Mouse (Mus musculus): ENCODE measurements around the gene Eng. TPM values are rescaled to one million over a fixed set of nuclear protein-coding genes. Genes with fewer than 3 reads are reported as not detected.

Gene Eng
- polyA plus RNA-seq, 1 experiment from 2014 or later: 23.8 TPM

GRCm38 (mm10) chr2:32644799-32645475 is 1.5 kb upstream of the Eng start:
- no peak overlapping the region for H3K4me2 ChIP-seq (ENCODE audit: low read length)
- no peaks in the 10 kb centered on the region for H3K36me3 ChIP-seq (ENCODE audit: control insufficient read depth, insufficient read depth, low read length)
- WGBS: 80% methylated on average over 8 of the region's 8 CpGs
- no peak overlapping the region for H3K9ac ChIP-seq (replicated peaks; ENCODE audit: low read length)
- H3K27ac ChIP-seq (replicated peaks; ENCODE audit: low read depth, low read length): no peak overlapping the region
- H3K9me3 ChIP-seq (ENCODE audit: control insufficient read depth, low read length): no peaks in the 10 kb centered on the region
- DNase-seq (no peak), ATAC-seq (ENCODE audit: low FRiP score, low TSS enrichment) (no peak)
- no peaks in the 10 kb centered on the region for H3K4me1 ChIP-seq (ENCODE audit: control insufficient read depth, insufficient read depth, low read length)
- H3K4me3 ChIP-seq (replicated peaks; ENCODE audit: low read depth, low read length): no peak overlapping the region
- H3K27me3 ChIP-seq (ENCODE audit: control insufficient read depth, insufficient read depth, low read length): no peaks in the 10 kb centered on the region

GRCm38 (mm10) chr2:32645647-32646046 is 748 bp upstream of the Eng start:
- H3K9me3 ChIP-seq (ENCODE audit: control insufficient read depth, low read length): no peaks in the 10 kb centered on the region
- ATAC-seq (ENCODE audit: low FRiP score, low TSS enrichment) (no peak), DNase-seq (no peak)
- no peaks in the 10 kb centered on the region for H3K27me3 ChIP-seq (ENCODE audit: control insufficient read depth, insufficient read depth, low read length)
- no peaks in the 10 kb centered on the region for H3K4me1 ChIP-seq (ENCODE audit: control insufficient read depth, insufficient read depth, low read length)
- no peak overlapping the region for H3K4me3 ChIP-seq (replicated peaks; ENCODE audit: low read depth, low read length)
- H3K36me3 ChIP-seq (ENCODE audit: control insufficient read depth, insufficient read depth, low read length): no peaks in the 10 kb centered on the region
- H3K27ac ChIP-seq (replicated peaks; ENCODE audit: low read depth, low read length): no peak overlapping the region
- 67% methylated on average over 3 of the region's 3 CpGs for WGBS
- H3K9ac ChIP-seq (replicated peaks; ENCODE audit: low read length): no peak overlapping the region
- H3K4me2 ChIP-seq (ENCODE audit: low read length): no peak overlapping the region

GRCm38 (mm10) chr2:32647366-32647765 is 971 bp downstream of the Eng start:
- DNase-seq: no peak
- Histone ChIP-seq H3K27ac (replicated peaks; ENCODE audit: low read depth, low read length) (no peak overlapping the region), H3K4me2 (ENCODE audit: low read length) (no peak overlapping the region), H3K9ac (replicated peaks; ENCODE audit: low read length) (no peak overlapping the region), H3K36me3 (ENCODE audit: control insufficient read depth, insufficient read depth, low read length) (no peaks in the 10 kb centered on the region), H3K27me3 (ENCODE audit: control insufficient read depth, insufficient read depth, low read length) (no peaks in the 10 kb centered on the region), H3K4me3 (replicated peaks; ENCODE audit: low read depth, low read length) (no peak overlapping the region), H3K4me1 (ENCODE audit: control insufficient read depth, insufficient read depth, low read length) (no peaks in the 10 kb centered on the region), H3K9me3 (ENCODE audit: control insufficient read depth, low read length) (no peaks in the 10 kb centered on the region)
- ATAC-seq (ENCODE audit: low FRiP score, low TSS enrichment): no peak
- 90% methylated on average over 7 of the region's 7 CpGs for WGBS

DNA sequence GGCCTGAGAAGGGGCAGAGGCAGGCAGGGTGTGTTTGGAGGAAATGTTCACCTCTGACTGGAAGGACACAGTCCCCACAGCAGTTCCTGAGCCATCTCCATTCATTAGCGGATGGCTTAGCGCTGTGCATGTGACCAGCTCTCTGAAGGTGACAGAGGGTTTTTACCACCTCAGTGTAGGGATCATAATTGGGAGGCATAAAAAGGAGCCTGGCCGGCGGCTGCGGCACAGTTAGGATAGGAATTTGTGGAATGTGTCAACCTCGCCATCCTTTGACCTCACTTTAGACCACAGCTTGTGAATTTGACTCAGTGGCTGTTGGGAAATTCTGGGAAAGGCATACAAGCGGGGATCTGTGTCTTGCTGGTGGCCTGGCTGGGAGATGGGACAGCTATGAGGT is 7.4 kb downstream of the Eng start:
- DNase-seq (no peak), ATAC-seq (ENCODE audit: low FRiP score, low TSS enrichment) (no peak)
- H3K27me3 ChIP-seq (ENCODE audit: control insufficient read depth, insufficient read depth, low read length): no peaks in the 10 kb centered on the region
- H3K27ac ChIP-seq (replicated peaks; ENCODE audit: low read depth, low read length): no peak overlapping the region
- no peak overlapping the region for H3K9ac ChIP-seq (replicated peaks; ENCODE audit: low read length)
- H3K4me3 ChIP-seq (replicated peaks; ENCODE audit: low read depth, low read length): no peak overlapping the region
- WGBS: 62% methylated on average over 7 of the region's 7 CpGs
- H3K9me3 ChIP-seq (ENCODE audit: control insufficient read depth, low read length): no peaks in the 10 kb centered on the region
- H3K4me1 ChIP-seq (ENCODE audit: control insufficient read depth, insufficient read depth, low read length): no peaks in the 10 kb centered on the region
- H3K4me2 ChIP-seq (ENCODE audit: low read length): no peak overlapping the region
- no peaks in the 10 kb centered on the region for H3K36me3 ChIP-seq (ENCODE audit: control insufficient read depth, insufficient read depth, low read length)

DNA sequence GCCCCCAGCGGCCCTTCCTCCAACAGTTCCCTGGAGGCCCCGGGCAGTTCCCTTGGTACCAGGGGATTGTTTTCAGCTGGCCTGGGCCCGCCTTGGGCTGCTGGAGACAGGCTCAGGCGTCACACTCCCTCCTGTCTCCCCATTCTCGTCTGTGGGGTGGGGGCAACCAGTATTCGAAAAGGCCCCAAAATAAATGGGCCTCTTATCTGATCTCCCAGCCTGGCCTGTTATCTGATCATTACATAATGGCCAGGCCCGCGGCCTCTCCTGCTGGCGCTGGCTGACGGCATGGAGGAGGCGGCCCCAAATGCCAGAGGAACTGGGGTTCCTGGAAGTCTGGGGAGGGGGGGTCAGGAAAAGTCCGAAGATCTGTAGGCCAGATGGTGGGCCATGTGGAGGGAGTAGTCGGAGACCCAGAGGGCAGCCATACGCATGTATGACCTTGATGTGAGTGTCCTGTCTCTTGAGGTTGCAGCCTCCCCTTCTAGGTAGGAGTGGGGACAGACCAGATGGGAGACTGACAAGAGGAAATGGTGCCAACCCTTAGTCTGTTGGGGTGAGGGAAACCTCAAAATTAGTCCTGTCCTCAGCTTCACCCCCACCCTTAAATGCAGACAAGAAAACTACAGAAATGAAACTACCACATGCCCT is 8.5 kb downstream of the Eng start:
- H3K4me3 ChIP-seq (replicated peaks; ENCODE audit: low read depth, low read length): no peak overlapping the region
- no peak overlapping the region for H3K4me2 ChIP-seq (ENCODE audit: low read length)
- no peaks in the 10 kb centered on the region for H3K27me3 ChIP-seq (ENCODE audit: control insufficient read depth, insufficient read depth, low read length)
- H3K9me3 ChIP-seq (ENCODE audit: control insufficient read depth, low read length): no peaks in the 10 kb centered on the region
- no peak for ATAC-seq (ENCODE audit: low FRiP score, low TSS enrichment)
- no peak overlapping the region for H3K9ac ChIP-seq (replicated peaks; ENCODE audit: low read length)
- DNase-seq: no peak
- no peaks in the 10 kb centered on the region for H3K36me3 ChIP-seq (ENCODE audit: control insufficient read depth, insufficient read depth, low read length)
- H3K4me1 ChIP-seq (ENCODE audit: control insufficient read depth, insufficient read depth, low read length): no peaks in the 10 kb centered on the region
- no peak overlapping the region; the same call in 1 of the 2 replicates for H3K27ac ChIP-seq (replicated peaks; ENCODE audit: low read depth, low read length)
- WGBS: 82% methylated on average over 14 of the region's 14 CpGs

- no peak for ATAC-seq (ENCODE audit: low FRiP score, low TSS enrichment)
- WGBS: 91% methylated on average over 3 of the region's 3 CpGs
- H3K4me1 ChIP-seq (ENCODE audit: control insufficient read depth, insufficient read depth, low read length): no peaks in the 10 kb centered on the region
- H3K27ac ChIP-seq (replicated peaks; ENCODE audit: low read depth, low read length): no peak overlapping the region; the same call in 1 of the 2 replicates
- H3K27me3 ChIP-seq (ENCODE audit: control insufficient read depth, insufficient read depth, low read length): no peaks in the 10 kb centered on the region
- no peaks in the 10 kb centered on the region for H3K36me3 ChIP-seq (ENCODE audit: control insufficient read depth, insufficient read depth, low read length)
- H3K4me3 ChIP-seq (replicated peaks; ENCODE audit: low read depth, low read length): no peak overlapping the region
- H3K9ac ChIP-seq (replicated peaks; ENCODE audit: low read length): no peak overlapping the region
- no peak overlapping the region for H3K4me2 ChIP-seq (ENCODE audit: low read length)
- no peak for DNase-seq
- H3K9me3 ChIP-seq (ENCODE audit: control insufficient read depth, low read length): no peaks in the 10 kb centered on the region
Observed at GRCm38 (mm10) chr2:32655394-32655744, 9.0 kb downstream of the Eng start.

GRCm38 (mm10) chr2:32655826-32656225 is 9.4 kb downstream of the Eng start:
- Histone ChIP-seq H3K4me3 (replicated peaks; ENCODE audit: low read depth, low read length) (no peak overlapping the region), H3K4me2 (ENCODE audit: low read length) (no peak overlapping the region), H3K9ac (replicated peaks; ENCODE audit: low read length) (no peak overlapping the region), H3K9me3 (ENCODE audit: control insufficient read depth, low read length) (no peaks in the 10 kb centered on the region), H3K36me3 (ENCODE audit: control insufficient read depth, insufficient read depth, low read length) (no peaks in the 10 kb centered on the region), H3K27ac (replicated peaks; ENCODE audit: low read depth, low read length) (no peak overlapping the region), H3K27me3 (ENCODE audit: control insufficient read depth, insufficient read depth, low read length) (no peaks in the 10 kb centered on the region), H3K4me1 (ENCODE audit: control insufficient read depth, insufficient read depth, low read length) (no peaks in the 10 kb centered on the region)
- no peak for DNase-seq
- WGBS: 78% methylated on average over 12 of the region's 12 CpGs
- no peak for ATAC-seq (ENCODE audit: low FRiP score, low TSS enrichment)

DNA sequence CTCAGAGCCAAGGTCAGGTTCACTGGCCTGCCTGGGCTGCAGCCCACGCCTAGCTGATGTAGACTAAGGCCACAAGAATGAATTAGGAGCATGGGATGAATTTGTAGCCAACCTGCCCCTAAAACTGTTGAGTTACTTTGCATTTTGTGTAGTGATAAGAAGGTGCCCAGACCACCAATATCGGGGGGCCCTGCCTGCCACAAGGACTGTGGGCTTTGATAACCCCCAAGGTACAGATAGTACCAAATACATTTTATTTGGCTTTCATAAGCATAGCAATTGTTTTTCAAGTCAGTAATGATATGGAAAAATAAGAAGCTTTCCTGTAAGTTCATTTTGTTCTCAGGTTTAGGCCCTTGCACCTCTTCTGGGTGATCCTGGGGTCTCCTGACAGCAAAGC is 12.5 kb downstream of the Eng start:
- Histone ChIP-seq H3K4me3 (replicated peaks; ENCODE audit: low read depth, low read length) (no peak overlapping the region), H3K4me2 (ENCODE audit: low read length) (no peak overlapping the region), H3K27me3 (ENCODE audit: control insufficient read depth, insufficient read depth, low read length) (no peaks in the 10 kb centered on the region), H3K4me1 (ENCODE audit: control insufficient read depth, insufficient read depth, low read length) (no peaks in the 10 kb centered on the region), H3K36me3 (ENCODE audit: control insufficient read depth, insufficient read depth, low read length) (no peaks in the 10 kb centered on the region), H3K27ac (replicated peaks; ENCODE audit: low read depth, low read length) (no peak overlapping the region), H3K9me3 (ENCODE audit: control insufficient read depth, low read length) (no peaks in the 10 kb centered on the region), H3K9ac (replicated peaks; ENCODE audit: low read length) (no peak overlapping the region)
- WGBS: 97% methylated on average over 2 of the region's 2 CpGs
- no peak for DNase-seq
- no peak for ATAC-seq (ENCODE audit: low FRiP score, low TSS enrichment)

GRCm38 (mm10) chr2:32661509-32662107 is 15.2 kb downstream of the Eng start:
- DNase-seq (no peak), ATAC-seq (ENCODE audit: low FRiP score, low TSS enrichment) (no peak; the same call in 1 of the 2 replicates)
- Histone ChIP-seq H3K27me3 (ENCODE audit: control insufficient read depth, insufficient read depth, low read length) (no peaks in the 10 kb centered on the region), H3K36me3 (ENCODE audit: control insufficient read depth, insufficient read depth, low read length) (no peaks in the 10 kb centered on the region), H3K9me3 (ENCODE audit: control insufficient read depth, low read length) (no peaks in the 10 kb centered on the region), H3K4me1 (ENCODE audit: control insufficient read depth, insufficient read depth, low read length) (no peaks in the 10 kb centered on the region), H3K9ac (replicated peaks; ENCODE audit: low read length) (no peak overlapping the region), H3K27ac (replicated peaks; ENCODE audit: low read depth, low read length) (no peak overlapping the region), H3K4me3 (replicated peaks; ENCODE audit: low read depth, low read length) (no peak overlapping the region), H3K4me2 (ENCODE audit: low read length) (no peak overlapping the region)
- 65% methylated on average over 7 of the region's 7 CpGs for WGBS
